Mouse (Mus musculus): ENCODE data around the gene Prkcz. TPM values are rescaled to one million over a fixed set of nuclear protein-coding genes. Genes with fewer than 3 reads are reported as not detected.
"Not testable (repeated sequence)": the region's sequence is repeated elsewhere in the genome, so short reads cannot be mapped to it uniquely, and the experiment has no call there.

Gene Prkcz
- polyA plus RNA-seq, 1 experiment = 33.3 TPM

DNA sequence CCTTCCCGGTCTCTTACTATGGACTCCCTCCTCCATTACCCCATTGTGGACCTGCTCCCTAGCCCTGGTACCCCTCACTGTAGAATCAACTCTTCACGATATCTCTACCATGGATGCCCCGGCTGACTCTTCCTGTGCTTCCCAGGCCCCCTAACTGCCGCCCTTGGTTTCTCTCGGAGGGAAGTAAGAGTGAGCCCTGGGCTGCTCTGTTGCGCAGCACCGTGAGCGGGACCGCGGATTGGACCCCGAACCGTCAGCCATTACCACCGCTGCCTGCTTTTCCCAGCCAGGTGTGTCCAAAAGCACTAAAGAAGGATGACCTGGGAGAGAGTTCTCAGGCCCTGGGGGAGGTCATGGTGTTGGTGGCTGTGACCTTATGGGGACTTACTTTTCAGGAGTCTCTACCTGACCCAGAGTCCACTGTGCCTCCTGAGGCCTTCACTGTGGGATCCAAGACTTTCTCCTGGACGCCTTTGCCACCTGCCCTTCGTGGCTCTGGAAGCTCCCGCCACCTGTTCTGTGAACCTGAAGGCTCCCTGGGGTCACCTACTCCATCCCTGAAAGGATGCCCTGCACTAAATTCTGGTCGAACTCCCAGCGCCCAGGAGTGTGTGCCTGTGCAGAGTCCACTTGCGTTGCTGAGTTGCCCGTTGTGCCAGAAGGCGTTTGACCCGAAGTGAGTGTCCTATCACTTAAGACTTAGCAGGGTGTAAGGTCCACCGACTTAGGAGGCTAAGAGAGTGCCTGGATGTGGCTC, 110.6 kb downstream of the Prkcz start:
- no peak for TF ChIP-seq POLR2A (IDR thresholded peaks at IDR 0.05; ENCODE audit: insufficient read depth, low read length)
- TF ChIP-seq CTCF (IDR thresholded peaks at IDR 0.05; ENCODE audit: low read depth, low read length) = no peak
- no peak for TF ChIP-seq EP300 (IDR thresholded peaks at IDR 0.05; ENCODE audit: insufficient read depth, low read depth, low read length)
- peak overlapping the region; percentile 84 for H3K9ac ChIP-seq (ENCODE audit: low read depth, poor library complexity, severe bottlenecking)
- no peaks in the 10 kb centered on the region for H3K4me1 ChIP-seq (ENCODE audit: control insufficient read depth, insufficient read depth, low read length)
- H3K27me3 ChIP-seq (ENCODE audit: control insufficient read depth, insufficient read depth, low read length, poor library complexity, severe bottlenecking) = no peaks in the 10 kb centered on the region
- H3K4me3 ChIP-seq (ENCODE audit: low read depth, low read length) = peak overlapping the region; percentile 86
- peak overlapping the region; percentile 87 for H3K27ac ChIP-seq (ENCODE audit: insufficient read depth, low read length)
- no peaks in the 10 kb centered on the region for H3K9me3 ChIP-seq (replicated peaks; ENCODE audit: control insufficient read depth, insufficient read depth, low read length, poor library complexity, severe bottlenecking)
- no peaks in the 10 kb centered on the region for H3K36me3 ChIP-seq (ENCODE audit: control insufficient read depth, insufficient read depth, low read length, poor library complexity, severe bottlenecking)

DNA sequence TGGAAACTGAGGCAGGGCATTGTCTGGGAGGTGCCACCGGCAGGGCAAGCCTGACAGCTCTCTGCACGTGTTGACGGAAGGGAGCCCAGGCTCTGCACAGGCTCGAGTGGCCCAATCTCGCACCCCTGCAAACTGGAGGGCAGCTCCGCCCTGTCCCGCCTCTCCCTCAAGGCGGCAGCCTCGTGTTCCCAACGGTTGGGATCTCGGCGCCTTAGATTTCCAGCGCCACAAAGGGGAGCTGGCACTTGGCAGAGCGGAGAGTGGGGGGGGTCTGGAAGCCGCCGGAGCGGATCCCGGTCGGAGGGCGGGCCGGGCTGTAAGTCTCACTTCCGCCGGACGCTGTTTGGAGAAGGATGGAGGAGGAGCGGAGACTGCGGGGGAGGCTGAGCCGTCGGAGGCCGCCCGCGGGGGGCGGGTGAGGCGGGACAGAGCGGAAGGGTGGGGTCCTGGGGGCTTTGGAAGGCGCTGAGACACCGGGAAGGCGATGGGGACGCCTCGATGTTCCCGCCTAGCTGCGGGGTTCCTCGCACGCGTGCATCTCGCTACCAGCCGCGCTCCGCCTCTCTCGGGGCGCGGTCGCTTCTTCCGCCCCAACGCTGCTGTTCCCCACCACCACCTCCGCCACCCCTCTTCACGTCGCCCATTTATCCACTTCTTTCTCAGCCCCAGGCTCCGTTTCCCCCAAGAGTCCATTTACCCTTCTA, 111.4 kb downstream of the Prkcz start, which contains the start of gene Faap20:
Gene Faap20 (plus strand): TSS at position 155 of the 704 bp plus-strand sequence.
- TF ChIP-seq EP300 (IDR thresholded peaks at IDR 0.05; ENCODE audit: insufficient read depth, low read depth, low read length) (no peak), POLR2A (IDR thresholded peaks at IDR 0.05; ENCODE audit: insufficient read depth, low read length) (peak; percentile 67), CTCF (IDR thresholded peaks at IDR 0.05; ENCODE audit: low read depth, low read length) (no peak)
- H3K9me3 ChIP-seq (replicated peaks; ENCODE audit: control insufficient read depth, insufficient read depth, low read length, poor library complexity, severe bottlenecking) = no peaks in the 10 kb centered on the region
- H3K4me3 ChIP-seq (ENCODE audit: low read depth, low read length) = peak within 1 kb of the TSS; percentile 86
- peak within 1 kb of the TSS; percentile 84 for H3K9ac ChIP-seq (ENCODE audit: low read depth, poor library complexity, severe bottlenecking)
- peak within 1 kb of the TSS; percentile 87 for H3K27ac ChIP-seq (ENCODE audit: insufficient read depth, low read length)
- H3K36me3 ChIP-seq (ENCODE audit: control insufficient read depth, insufficient read depth, low read length, poor library complexity, severe bottlenecking) = no peaks in the 10 kb centered on the region
- no peaks in the 10 kb centered on the region for H3K27me3 ChIP-seq (ENCODE audit: control insufficient read depth, insufficient read depth, low read length, poor library complexity, severe bottlenecking)
- H3K4me1 ChIP-seq (ENCODE audit: control insufficient read depth, insufficient read depth, low read length) = no peaks in the 10 kb centered on the region

DNA sequence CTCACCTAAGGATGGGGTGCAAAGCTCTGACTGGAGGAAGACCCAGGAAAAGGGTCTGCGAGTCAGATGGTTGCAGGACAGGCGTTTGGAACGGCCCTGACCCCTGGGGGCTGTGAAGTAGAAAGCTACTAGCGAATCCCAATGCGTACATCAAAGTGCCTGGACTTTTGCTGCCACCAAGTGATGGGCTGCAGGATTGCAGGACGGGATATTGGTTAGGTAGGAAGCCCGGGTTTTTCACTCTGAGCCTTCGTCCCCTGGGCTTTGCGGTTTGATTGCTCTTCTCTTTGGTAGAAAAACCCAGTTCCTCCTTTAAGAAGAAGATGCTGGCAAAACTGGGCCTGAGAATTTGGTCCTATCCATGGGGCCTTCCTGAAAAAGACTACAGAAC, 111.9 kb downstream of the Prkcz start:
- Histone ChIP-seq H3K4me3 (ENCODE audit: low read depth, low read length) (peak overlapping the region; percentile 86), H3K27me3 (ENCODE audit: control insufficient read depth, insufficient read depth, low read length, poor library complexity, severe bottlenecking) (no peaks in the 10 kb centered on the region), H3K9ac (ENCODE audit: low read depth, poor library complexity, severe bottlenecking) (peak overlapping the region; percentile 84), H3K4me1 (ENCODE audit: control insufficient read depth, insufficient read depth, low read length) (no peaks in the 10 kb centered on the region), H3K36me3 (ENCODE audit: control insufficient read depth, insufficient read depth, low read length, poor library complexity, severe bottlenecking) (no peaks in the 10 kb centered on the region), H3K9me3 (replicated peaks; ENCODE audit: control insufficient read depth, insufficient read depth, low read length, poor library complexity, severe bottlenecking) (no peaks in the 10 kb centered on the region), H3K27ac (ENCODE audit: insufficient read depth, low read length) (peak overlapping the region; percentile 77)
- TF ChIP-seq CTCF (IDR thresholded peaks at IDR 0.05; ENCODE audit: low read depth, low read length) (peak; percentile 97), EP300 (IDR thresholded peaks at IDR 0.05; ENCODE audit: insufficient read depth, low read depth, low read length) (peak; percentile 39; the same call in 1 of the 2 replicates), POLR2A (IDR thresholded peaks at IDR 0.05; ENCODE audit: insufficient read depth, low read length) (no peak)

DNA sequence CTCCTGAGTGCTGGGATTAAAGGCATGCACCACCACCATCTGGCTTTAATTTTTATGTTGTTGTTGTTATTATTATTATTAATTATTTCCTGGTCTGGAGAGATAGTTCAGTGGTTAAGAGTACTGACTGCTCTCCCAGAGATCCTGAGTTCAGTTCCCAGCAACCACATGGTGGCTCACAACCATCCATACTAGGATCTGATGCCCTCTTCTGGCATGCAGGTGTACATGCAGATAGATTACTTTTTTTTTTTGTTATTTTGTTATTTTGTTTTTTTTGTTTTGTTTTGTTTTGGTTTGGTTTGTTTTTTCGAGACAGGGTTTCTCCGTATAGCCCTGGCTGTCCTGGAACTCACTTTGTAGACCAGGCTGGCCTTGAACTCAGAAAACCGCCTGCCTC, 113.1 kb downstream of the Prkcz start:
- not testable (repeated sequence) for H3K9ac ChIP-seq (ENCODE audit: low read depth, poor library complexity, severe bottlenecking)

DNA sequence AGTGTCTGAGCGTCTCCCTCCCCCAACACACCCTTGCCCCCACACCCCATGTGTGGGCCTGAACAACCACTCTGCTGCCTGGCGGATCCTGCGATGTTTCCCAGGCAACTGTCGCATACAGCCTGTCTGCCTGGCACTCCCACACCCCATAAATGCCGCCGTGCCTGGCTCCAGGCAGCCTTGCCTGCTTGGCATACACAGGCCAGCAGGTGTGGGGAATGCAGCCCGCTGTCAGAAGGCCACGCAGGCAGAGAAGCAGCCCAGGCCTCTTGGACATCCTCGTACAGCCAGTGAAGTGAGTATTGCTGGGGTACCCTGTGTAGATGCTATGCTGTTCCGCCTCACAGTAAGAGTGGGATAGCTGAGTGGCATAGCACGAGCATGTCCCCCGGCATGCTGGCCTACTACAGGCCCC, 114.5 kb downstream of the Prkcz start:
- Histone ChIP-seq H3K4me3 (ENCODE audit: low read depth, low read length) (peak overlapping the region; percentile 18; the same call in 1 of the 2 replicates), H3K27ac (ENCODE audit: insufficient read depth, low read length) (no peak overlapping the region), H3K4me1 (ENCODE audit: control insufficient read depth, insufficient read depth, low read length) (no peaks in the 10 kb centered on the region), H3K36me3 (ENCODE audit: control insufficient read depth, insufficient read depth, low read length, poor library complexity, severe bottlenecking) (no peaks in the 10 kb centered on the region), H3K9ac (ENCODE audit: low read depth, poor library complexity, severe bottlenecking) (no peak overlapping the region), H3K27me3 (ENCODE audit: control insufficient read depth, insufficient read depth, low read length, poor library complexity, severe bottlenecking) (no peaks in the 10 kb centered on the region), H3K9me3 (replicated peaks; ENCODE audit: control insufficient read depth, insufficient read depth, low read length, poor library complexity, severe bottlenecking) (no peaks in the 10 kb centered on the region)
- TF ChIP-seq POLR2A (IDR thresholded peaks at IDR 0.05; ENCODE audit: insufficient read depth, low read length) (no peak), CTCF (IDR thresholded peaks at IDR 0.05; ENCODE audit: low read depth, low read length) (no peak), EP300 (IDR thresholded peaks at IDR 0.05; ENCODE audit: insufficient read depth, low read depth, low read length) (no peak)

More for the DNA sequence above, 113.1 kb downstream of the Prkcz start:
- H3K4me3 ChIP-seq (ENCODE audit: low read depth, low read length); H3K27ac ChIP-seq (ENCODE audit: insufficient read depth, low read length); H3K9me3 ChIP-seq (replicated peaks; ENCODE audit: control insufficient read depth, insufficient read depth, low read length, poor library complexity, severe bottlenecking); H3K4me1 ChIP-seq (ENCODE audit: control insufficient read depth, insufficient read depth, low read length); H3K27me3 ChIP-seq (ENCODE audit: control insufficient read depth, insufficient read depth, low read length, poor library complexity, severe bottlenecking); H3K36me3 ChIP-seq (ENCODE audit: control insufficient read depth, insufficient read depth, low read length, poor library complexity, severe bottlenecking): not testable (repeated sequence)
